Mouse (Mus musculus) stomach, embryonic 16.5 days (tissue): ENCODE data around the gene Caskin2. TPM values are rescaled to one million over a fixed set of nuclear protein-coding genes. Genes with fewer than 3 reads are reported as not detected.
A peak's percentile ranks its signal among the peaks of the same experiment; 100 is the strongest.

Source experiments
- ATAC-seq: fragments of 200-750 bp; cut with Nextera tagmentation; 2 replicates; pipeline ENCODE4 v1.8.0; 2017; ENCODE audit warnings: moderate number of reproducible peaks, moderate TSS enrichment; ENCODE audit not compliant: insufficient read depth, low FRiP score
- H3K27ac ChIP-seq: fragments of 300-500 bp; sonication (generic); 2 replicates; pipeline ENCODE4 v1.5.1; 2014; ENCODE audit warnings: low read length
- H3K27me3 ChIP-seq: fragments of 300-500 bp; sonication (generic); 2 replicates; pipeline ENCODE4 v1.6.1; 2014; ENCODE audit warnings: low read length, control low read depth, mixed read lengths; ENCODE audit not compliant: control insufficient read depth, insufficient read depth
- H3K36me3 ChIP-seq: fragments of 300-500 bp; sonication (generic); 2 replicates; pipeline ENCODE4 v1.6.1; 2014; ENCODE audit warnings: low read length; ENCODE audit not compliant: control insufficient read depth, insufficient read depth
- H3K4me1 ChIP-seq: fragments of 300-500 bp; sonication (generic); 2 replicates; pipeline ENCODE4 v1.6.1; 2014; ENCODE audit warnings: low read length, control low read depth, mixed read lengths; ENCODE audit not compliant: control insufficient read depth, insufficient read depth
- H3K4me2 ChIP-seq: fragments of 300-500 bp; sonication (generic); 2 replicates; pipeline ENCODE4 v1.6.1; 2014; ENCODE audit warnings: low read depth, low read length, mixed read lengths
- H3K4me3 ChIP-seq: fragments of 300-500 bp; sonication (generic); replicated peaks from 2 replicates; pipeline ENCODE4 v1.5.1; 2014; ENCODE audit warnings: mild to moderate bottlenecking, low read length
- H3K9ac ChIP-seq: fragments of 300-500 bp; sonication (generic); 2 replicates; pipeline ENCODE4 v1.6.1; 2014; ENCODE audit warnings: low read length
- H3K9me3 ChIP-seq: fragments of 300-500 bp; sonication (generic); replicated peaks from 2 replicates; pipeline ENCODE4 v1.6.1; 2016; ENCODE audit warnings: low read length, control low read depth; ENCODE audit not compliant: control insufficient read depth
- WGBS: fragments of 180-500 bp; shearing (Covaris S2); extraction: QIAGEN DNeasy Blood & Tissue Kit; methylation state at CpG from one replicate; pipeline ENCODE4 v1.1.7; 2014; 5-methylcytosine and 5-hydroxymethylcytosine counted together
- polyA plus RNA-seq: library from polyadenylated mRNA; unstranded; fragments of >200 nt; fragmentation: Nextera tagmentation; extraction: Ambion mirVana; gene quantifications from 2 replicates; pipeline ENCODE4 v1.2.1, GENCODE M21; 2015

Caskin2 gene
- polyA plus RNA-seq, 1 experiment from 2014 or later: 14.9 TPM

- Histone ChIP-seq H3K4me2 (peak overlapping the region; percentile 26), H3K9ac (peak overlapping the region; percentile 34; the same call in 1 of the 2 replicates), H3K4me3 (no peak overlapping the region), H3K36me3 (no peaks in the 10 kb centered on the region), H3K27ac (peak overlapping the region; percentile 91), H3K27me3 (no peaks in the 10 kb centered on the region), H3K9me3 (no peaks in the 10 kb centered on the region), H3K4me1 (peaks cover 60% of the 10 kb centered on the region)
- WGBS: 5% methylated on average over 9 of the region's 9 CpGs
- ATAC-seq: peak; percentile 96
Observed at GRCm38 (mm10) chr11:115779038-115779571, 34.3 kb downstream of the Caskin2 start.

DNA sequence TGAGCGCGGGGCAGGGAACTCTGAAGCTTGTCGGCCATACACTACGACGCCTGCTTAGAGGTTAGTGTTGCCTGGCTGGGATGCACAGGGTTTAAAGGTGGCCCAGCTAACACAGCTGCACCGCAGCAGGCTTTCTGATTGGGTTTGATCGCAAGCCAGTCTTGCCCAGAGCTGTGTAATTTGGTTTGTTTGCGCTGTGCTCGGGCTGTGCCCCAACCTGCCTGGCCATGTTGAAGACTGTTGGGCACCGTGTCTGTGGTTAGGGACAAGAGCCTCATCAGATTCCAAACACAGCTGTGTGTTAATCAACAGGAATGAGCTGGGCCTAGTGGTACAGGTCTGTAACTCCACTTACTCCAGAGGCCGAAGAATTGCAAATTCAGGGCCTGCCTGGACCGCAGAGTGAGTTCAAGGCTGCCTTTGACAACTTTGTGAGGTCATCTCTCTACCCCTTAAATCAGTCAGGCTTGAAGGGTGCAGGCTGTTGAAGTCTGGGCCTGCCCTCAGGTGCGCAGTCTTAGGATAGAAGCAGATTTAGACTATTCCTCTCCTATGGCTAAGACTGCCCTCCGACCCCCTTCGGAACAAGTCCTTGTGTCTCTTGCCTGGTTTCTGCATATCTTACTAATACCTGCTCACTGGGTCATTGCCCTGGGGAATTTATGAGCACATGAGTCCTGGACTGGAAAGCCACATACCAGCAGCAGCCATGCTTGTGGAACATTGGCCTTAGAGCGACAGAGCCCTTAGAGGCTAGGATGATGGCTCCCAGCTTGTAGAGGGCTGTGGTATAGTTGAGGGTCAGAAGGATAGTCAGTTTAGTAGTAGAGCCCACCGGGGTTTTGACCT lies 35.7 kb downstream of the Caskin2 start:
- no peak overlapping the region for H3K9ac ChIP-seq
- H3K36me3 ChIP-seq: no peaks in the 10 kb centered on the region
- WGBS: 78% methylated on average over 17 of the region's 17 CpGs
- H3K27ac ChIP-seq: peak overlapping the region; percentile 86
- peaks cover 60% of the 10 kb centered on the region for H3K4me1 ChIP-seq
- no peaks in the 10 kb centered on the region for H3K27me3 ChIP-seq
- ATAC-seq: peak; percentile 18; the same call in 1 of the 2 replicates
- no peak overlapping the region for H3K4me3 ChIP-seq
- peak overlapping the region; percentile 14; the same call in 1 of the 2 replicates for H3K4me2 ChIP-seq
- no peaks in the 10 kb centered on the region for H3K9me3 ChIP-seq

DNA sequence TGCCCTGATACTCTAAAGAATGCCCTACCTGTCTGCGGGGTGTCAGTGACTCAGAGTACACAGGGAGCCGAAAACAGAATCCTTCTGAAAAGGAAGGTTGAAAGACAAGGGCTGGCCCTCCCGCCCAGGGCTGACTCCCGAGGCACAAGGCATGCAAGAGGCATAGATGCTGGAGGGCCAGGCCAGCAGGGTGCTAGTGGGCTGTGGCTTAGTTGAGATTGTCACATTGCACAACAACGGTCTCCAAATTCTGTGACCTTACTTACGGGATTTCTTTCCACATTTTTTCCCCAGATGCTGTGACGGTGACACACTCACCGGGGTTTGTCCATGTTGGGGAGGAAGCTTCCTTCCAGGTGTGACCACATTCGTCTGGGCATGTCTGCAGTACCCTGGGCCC lies 36.5 kb downstream of the Caskin2 start:
- WGBS: 73% methylated on average over 9 of the region's 9 CpGs
- Histone ChIP-seq H3K9ac (no peak overlapping the region), H3K9me3 (no peaks in the 10 kb centered on the region), H3K4me3 (no peak overlapping the region), H3K4me2 (peak overlapping the region; percentile 14; the same call in 1 of the 2 replicates), H3K36me3 (no peaks in the 10 kb centered on the region), H3K27ac (peak overlapping the region; percentile 86), H3K4me1 (peaks cover 60% of the 10 kb centered on the region), H3K27me3 (no peaks in the 10 kb centered on the region)
- ATAC-seq: no peak

DNA sequence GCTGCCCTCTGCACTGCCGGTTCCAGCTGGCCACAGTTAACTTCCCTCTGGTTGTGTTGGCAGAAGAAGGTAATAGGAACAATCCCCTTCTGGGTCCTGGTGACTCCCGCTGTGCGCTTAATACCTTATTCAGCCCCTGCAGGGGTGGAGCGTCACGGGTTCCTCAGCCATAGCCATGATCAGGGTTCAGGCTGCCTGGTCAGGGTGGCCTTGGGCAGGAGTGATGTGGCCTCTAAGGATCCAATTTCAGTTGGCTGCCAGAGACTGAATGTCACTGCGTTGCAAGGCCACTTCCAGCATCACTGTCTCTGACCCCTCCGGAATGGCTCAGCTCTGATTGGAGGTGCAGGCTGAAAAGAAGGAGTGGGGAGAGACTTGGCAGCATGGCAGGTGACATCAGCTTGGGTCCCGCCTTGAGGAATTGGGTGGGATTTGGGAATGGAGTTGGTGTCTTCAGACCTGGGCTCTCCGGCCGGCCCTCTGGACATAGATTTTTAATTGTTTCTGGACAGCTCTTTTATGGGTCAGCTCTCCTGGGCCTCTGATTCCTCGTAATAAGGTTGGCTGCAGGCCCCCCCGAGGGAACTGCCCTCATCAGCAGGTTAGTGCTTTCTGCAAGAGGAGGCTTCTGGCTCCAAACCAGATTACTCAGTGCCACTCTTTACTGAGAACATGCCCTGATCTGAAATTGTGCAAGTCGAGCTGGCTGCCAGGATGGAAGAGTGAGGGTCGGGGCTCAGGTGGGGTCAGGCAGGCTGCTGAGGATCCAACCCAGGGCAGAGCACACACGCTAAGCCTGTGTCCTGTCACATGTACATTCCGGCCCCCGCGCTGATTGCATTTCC lies 37.4 kb downstream of the Caskin2 start:
- H3K9me3 ChIP-seq: no peaks in the 10 kb centered on the region
- peak overlapping the region; percentile 86 for H3K27ac ChIP-seq
- H3K9ac ChIP-seq: peak overlapping the region; percentile 26; the same call in 1 of the 2 replicates
- no peaks in the 10 kb centered on the region for H3K27me3 ChIP-seq
- peak overlapping the region; percentile 3; the same call in 1 of the 2 replicates for H3K4me2 ChIP-seq
- H3K4me3 ChIP-seq: no peak overlapping the region
- WGBS: 54% methylated on average over 18 of the region's 18 CpGs
- H3K4me1 ChIP-seq: peaks cover 60% of the 10 kb centered on the region
- no peaks in the 10 kb centered on the region for H3K36me3 ChIP-seq
- ATAC-seq: no peak

DNA sequence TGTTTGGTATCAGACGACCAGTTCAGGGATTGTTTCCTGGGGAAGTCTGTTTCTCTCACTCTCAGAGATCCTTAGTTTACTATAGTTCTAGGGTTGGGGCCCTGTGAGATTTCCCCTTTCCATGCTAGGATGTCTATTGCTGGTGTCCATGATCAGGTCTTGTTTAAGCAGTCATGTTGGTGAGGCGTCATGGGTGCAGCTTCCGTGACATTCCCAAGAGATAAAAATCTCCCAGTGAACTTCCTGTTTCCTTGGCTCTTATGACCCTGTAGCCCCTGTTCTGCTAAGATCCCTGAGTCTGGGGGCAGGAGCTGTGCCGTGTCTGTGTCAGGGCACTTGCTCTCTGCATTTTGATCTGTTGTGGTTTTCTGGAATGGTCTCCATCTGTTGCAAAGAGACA lies 38.8 kb downstream of the Caskin2 start:
- ATAC-seq: no peak
- Histone ChIP-seq H3K36me3 (no peaks in the 10 kb centered on the region), H3K4me3 (no peak overlapping the region), H3K9me3 (no peaks in the 10 kb centered on the region), H3K27me3 (no peaks in the 10 kb centered on the region), H3K9ac (0 out of 2 replicates have a peak overlapping the region, but pooled peaks have one; percentile 28), H3K4me1 (peaks cover 46% of the 10 kb centered on the region), H3K27ac (no peak overlapping the region), H3K4me2 (no peak overlapping the region)
- WGBS: 55% methylated on average over 4 of the region's 4 CpGs

DNA sequence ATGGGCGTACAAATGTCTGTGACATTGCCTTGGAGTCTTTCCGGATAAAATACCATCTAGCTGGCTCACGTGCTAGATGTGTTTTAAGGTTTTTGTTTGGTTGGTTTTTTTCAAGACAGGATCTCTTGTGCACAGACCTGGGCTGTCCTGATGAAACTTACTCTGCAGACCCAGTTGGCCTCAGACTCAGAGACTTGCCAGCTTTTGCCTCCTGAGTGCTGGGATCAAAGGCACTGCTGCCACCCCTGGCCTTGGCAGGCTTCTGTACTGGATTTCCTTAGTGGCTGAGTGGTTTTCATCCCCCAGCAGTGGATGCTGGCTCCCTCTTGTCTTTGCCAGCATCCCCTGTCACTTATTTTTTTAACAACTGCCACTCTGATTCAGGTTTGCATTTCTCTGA lies 44.5 kb downstream of the Caskin2 start:
- no peak for ATAC-seq
- Histone ChIP-seq H3K27me3 (no peaks in the 10 kb centered on the region), H3K9ac (no peak overlapping the region), H3K4me1 (peaks cover 11% of the 10 kb centered on the region), H3K9me3 (no peaks in the 10 kb centered on the region), H3K27ac (0 out of 2 replicates have a peak overlapping the region, but pooled peaks have one; percentile 27), H3K4me3 (no peak overlapping the region), H3K36me3 (no peaks in the 10 kb centered on the region), H3K4me2 (no peak overlapping the region)
- 79% methylated on average over 3 of the region's 3 CpGs for WGBS

DNA sequence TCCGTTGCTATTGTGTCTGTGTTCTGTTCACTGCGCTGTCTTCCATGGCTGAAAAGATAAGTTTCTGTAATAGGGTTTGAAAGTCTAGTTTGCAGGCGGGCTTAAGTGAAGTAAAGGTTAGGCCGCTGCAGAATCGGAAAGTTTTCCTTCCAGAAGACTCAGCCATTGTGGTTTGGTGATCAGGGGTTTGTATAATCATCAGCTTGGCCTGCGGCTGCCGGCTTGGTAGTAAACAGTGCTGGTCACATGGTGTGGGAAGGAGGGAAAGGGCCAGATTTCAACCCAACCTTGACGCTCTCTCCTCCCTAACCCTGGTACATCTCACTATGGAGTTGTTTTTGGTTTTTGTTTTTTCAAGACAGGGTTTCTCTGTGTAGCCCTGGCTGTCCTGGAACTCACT lies 46.5 kb downstream of the Caskin2 start:
- 80% methylated on average over 8 of the region's 8 CpGs for whole genome bisulfite sequencing
- no peak for ATAC-seq
- H3K9me3 ChIP-seq: no peaks in the 10 kb centered on the region
- H3K27ac ChIP-seq: no peak overlapping the region
- H3K4me1 ChIP-seq: peaks cover 11% of the 10 kb centered on the region
- no peaks in the 10 kb centered on the region for H3K27me3 ChIP-seq
- H3K36me3 ChIP-seq: no peaks in the 10 kb centered on the region
- H3K4me3 ChIP-seq: no peak overlapping the region
- H3K4me2 ChIP-seq: peak overlapping the region; percentile 86; the same call in 1 of the 2 replicates
- H3K9ac ChIP-seq: 0 out of 2 replicates have a peak overlapping the region, but pooled peaks have one; percentile 96

- no peak for ATAC-seq
- Histone ChIP-seq H3K27me3 (no peaks in the 10 kb centered on the region), H3K36me3 (no peaks in the 10 kb centered on the region), H3K4me2 (peak overlapping the region; percentile 86), H3K9ac (peak overlapping the region; percentile 96), H3K27ac (peak overlapping the region; percentile 87), H3K9me3 (no peaks in the 10 kb centered on the region), H3K4me3 (peak overlapping the region; percentile 90), H3K4me1 (peaks cover 11% of the 10 kb centered on the region)
- WGBS: 38% methylated on average over 13 of the region's 13 CpGs
Observed at GRCm38 (mm10) chr11:115766356-115766943, 47.0 kb downstream of the Caskin2 start.
